7 mouse cellular contexts compared by ENCODE assay signal in genomic region chr17:34645256-34645829, GRCm38 (mm10). TPM values are rescaled to one million over a fixed set of nuclear protein-coding genes. Genes with fewer than 3 reads are reported as not detected.
DNase-seq lines count a peak whose midpoint lies in the region; ATAC-seq and TF ChIP-seq lines count a peak whose summit lies in the region.

No protein-coding gene starts in this region.

- H3K27ac ChIP-seq in lung, postnatal 0 days (ENCODE audit: low read length), result peak overlapping the region; percentile 85; the same call in 1 of the 2 replicates
- H3K27ac ChIP-seq in embryonic facial prominence, embryonic 13.5 days, result peak overlapping the region; percentile 81
- H3K27ac ChIP-seq in limb, embryonic 10.5 days, result peak overlapping the region; percentile 70; the same call in 1 of the 2 replicates
- H3K27ac ChIP-seq in stomach, embryonic 15.5 days, result peak overlapping the region; percentile 33; the same call in 1 of the 2 replicates

- H3K27me3 ChIP-seq in lung, postnatal 0 days (replicated peaks; ENCODE audit: insufficient read depth, low read length), result no peaks in the 10 kb centered on the region
- no peaks in the 10 kb centered on the region for H3K27me3 ChIP-seq in embryonic facial prominence, embryonic 13.5 days
- no peaks in the 10 kb centered on the region for H3K27me3 ChIP-seq in limb, embryonic 10.5 days (ENCODE audit: low read depth, poor library complexity, severe bottlenecking)
- no peaks in the 10 kb centered on the region for H3K27me3 ChIP-seq in stomach, embryonic 15.5 days (replicated peaks)

- TF ChIP-seq EP300 in lung, postnatal 0 days (IDR thresholded peaks at IDR 0.05), result no peak

- no peaks in the 10 kb centered on the region for H3K36me3 ChIP-seq in lung, postnatal 0 days (ENCODE audit: insufficient read depth, low read length)
- peaks cover 16% of the 10 kb centered on the region for H3K36me3 ChIP-seq in embryonic facial prominence, embryonic 13.5 days
- H3K36me3 ChIP-seq in limb, embryonic 10.5 days, result peaks cover 30% of the 10 kb centered on the region
- H3K36me3 ChIP-seq in stomach, embryonic 15.5 days, result no peaks in the 10 kb centered on the region

- 36% methylated on average over 10 of the region's 10 CpGs for WGBS in lung, postnatal 0 days
- 43% methylated on average over 10 of the region's 10 CpGs for WGBS in embryonic facial prominence, embryonic 13.5 days
- 43% methylated on average over 10 of the region's 10 CpGs for WGBS in limb, embryonic 10.5 days
- 40% methylated on average over 10 of the region's 10 CpGs for WGBS in stomach, embryonic 15.5 days

- no peak for ATAC-seq in lung, postnatal 0 days
- no peak for ATAC-seq in embryonic facial prominence, embryonic 13.5 days (ENCODE audit: insufficient number of reproducible peaks, insufficient read depth, low FRiP score, low TSS enrichment, low read depth)
- no peak for ATAC-seq in stomach, embryonic 15.5 days (ENCODE audit: insufficient read depth, low FRiP score, low read depth)
- no peak for ATAC-seq in monocyte, adult 5-6 weeks (replicated peaks; ENCODE audit: insufficient number of reproducible peaks, low FRiP score, low TSS enrichment, poor library complexity, severe bottlenecking)
- no peak for ATAC-seq in inflammation-experienced regulatory T-cells, adult 6 months

- no peak for DNase-seq in lung, postnatal 0 days (ENCODE audit: low spot score)
- no peak for DNase-seq in lung, postnatal 4 days
- DNase-seq in limb, embryonic 10.5 days (ENCODE audit: low spot score), result no peak

- H3K9me3 ChIP-seq in lung, postnatal 0 days (ENCODE audit: low read length), result no peaks in the 10 kb centered on the region
- H3K9me3 ChIP-seq in embryonic facial prominence, embryonic 13.5 days, result no peaks in the 10 kb centered on the region
- no peaks in the 10 kb centered on the region for H3K9me3 ChIP-seq in limb, embryonic 10.5 days (replicated peaks)
- H3K9me3 ChIP-seq in stomach, embryonic 15.5 days, result no peaks in the 10 kb centered on the region

- peak overlapping the region; percentile 67 for H3K4me2 ChIP-seq in lung, postnatal 0 days (replicated peaks; ENCODE audit: low read depth, low read length)
- H3K4me2 ChIP-seq in embryonic facial prominence, embryonic 13.5 days, result peak overlapping the region; percentile 78
- peak overlapping the region; percentile 61 for H3K4me2 ChIP-seq in stomach, embryonic 15.5 days

- peaks cover 12% of the 10 kb centered on the region for H3K4me1 ChIP-seq in lung, postnatal 0 days (ENCODE audit: insufficient read depth, low read depth, low read length)
- H3K4me1 ChIP-seq in embryonic facial prominence, embryonic 13.5 days, result peaks cover 48% of the 10 kb centered on the region
- peaks cover 43% of the 10 kb centered on the region for H3K4me1 ChIP-seq in limb, embryonic 10.5 days
- peaks cover 33% of the 10 kb centered on the region for H3K4me1 ChIP-seq in stomach, embryonic 15.5 days

- peak overlapping the region; percentile 58 for H3K9ac ChIP-seq in lung, postnatal 0 days (replicated peaks; ENCODE audit: low read depth)
- H3K9ac ChIP-seq in embryonic facial prominence, embryonic 13.5 days, result peak overlapping the region; percentile 79
- peak overlapping the region; percentile 35; the same call in 1 of the 2 replicates for H3K9ac ChIP-seq in stomach, embryonic 15.5 days

- peak overlapping the region; percentile 54 for H3K4me3 ChIP-seq in lung, postnatal 0 days (ENCODE audit: low read depth, low read length)
- peak overlapping the region; percentile 100 for H3K4me3 ChIP-seq in embryonic facial prominence, embryonic 13.5 days
- peak overlapping the region; percentile 88 for H3K4me3 ChIP-seq in limb, embryonic 10.5 days
- peak overlapping the region; percentile 52 for H3K4me3 ChIP-seq in stomach, embryonic 15.5 days (replicated peaks)

- TF ChIP-seq CTCF in lung, postnatal 0 days (IDR thresholded peaks at IDR 0.05), result no peak

RNA-seq across cellular contexts. Expression of gene Fkbpl, which starts 0.8 kb away (rescaled TPM):
- 12.2 and 14.5 TPM in 2 replicates for polyA plus RNA-seq in lung, postnatal 0 days (2015; fragmentation: Nextera tagmentation; extraction: Ambion mirVana)
- polyA plus RNA-seq in embryonic facial prominence, embryonic 13.5 days (2015; fragmentation: Nextera tagmentation; extraction: Ambion mirVana), result 15.0 and 18.0 TPM in 2 replicates
- polyA plus RNA-seq in limb, embryonic 10.5 days (2016; fragmentation: Nextera tagmentation; extraction: Ambion mirVana), result 17.9 and 18.9 TPM in 2 replicates
- polyA plus RNA-seq in stomach, embryonic 15.5 days (2015; fragmentation: Nextera tagmentation; extraction: Ambion mirVana), result 14.0 and 14.5 TPM in 2 replicates
- 5.6 to 15.1 TPM (median 6.4 TPM) in 3 replicates for total RNA-seq in monocyte, adult 5-6 weeks (2017)
- polyA plus RNA-seq in inflammation-experienced regulatory T-cells, adult 6 months (2017; shearing (Covaris generic)), result 1 to 10 TPM; 4.4 to 5.8 (median 5.2) TPM

RNA-seq across cellular contexts. Expression of gene Atf6b, which starts 1.6 kb away (rescaled TPM):
- polyA plus RNA-seq in lung, postnatal 0 days (2015; fragmentation: Nextera tagmentation; extraction: Ambion mirVana), result 42.5 and 47.3 TPM in 2 replicates
- 97.8 and 106 TPM in 2 replicates for polyA plus RNA-seq in embryonic facial prominence, embryonic 13.5 days (2015; fragmentation: Nextera tagmentation; extraction: Ambion mirVana)
- 101 TPM in 2 replicates for polyA plus RNA-seq in limb, embryonic 10.5 days (2016; fragmentation: Nextera tagmentation; extraction: Ambion mirVana)
- polyA plus RNA-seq in stomach, embryonic 15.5 days (2015; fragmentation: Nextera tagmentation; extraction: Ambion mirVana), result 72.0 and 76.7 TPM in 2 replicates
- total RNA-seq in monocyte, adult 5-6 weeks (2017), result 17.4 to 26.0 TPM (median 23.4 TPM) in 3 replicates
- polyA plus RNA-seq in inflammation-experienced regulatory T-cells, adult 6 months (2017; shearing (Covaris generic)), result 10 to 100 TPM; 19.0 to 21.9 (median 19.3) TPM

RNA-seq across cellular contexts. Expression of gene Prrt1, which starts 16.0 kb away (rescaled TPM):
- polyA plus RNA-seq in lung, postnatal 0 days (2015; fragmentation: Nextera tagmentation; extraction: Ambion mirVana), result 0.27 and 0.29 TPM in 2 replicates
- 0.55 and 0.78 TPM in 2 replicates for polyA plus RNA-seq in embryonic facial prominence, embryonic 13.5 days (2015; fragmentation: Nextera tagmentation; extraction: Ambion mirVana)
- polyA plus RNA-seq in limb, embryonic 10.5 days (2016; fragmentation: Nextera tagmentation; extraction: Ambion mirVana), result 0.08 TPM in 1 of 2 replicates, not detected in the other
- polyA plus RNA-seq in stomach, embryonic 15.5 days (2015; fragmentation: Nextera tagmentation; extraction: Ambion mirVana), result 0.35 and 0.63 TPM in 2 replicates
- total RNA-seq in monocyte, adult 5-6 weeks (2017), result 0.29 to 1.9 TPM (median 0.75 TPM) in 3 replicates
- 1 to 10 TPM in 2 of 3 experiments, under 1 TPM in 1; 0.79 to 4.0 (median 3.7) TPM for polyA plus RNA-seq in inflammation-experienced regulatory T-cells, adult 6 months (2017; shearing (Covaris generic))

RNA-seq across cellular contexts. Expression of gene Ppt2, which starts 17.0 kb away (rescaled TPM):
- 22.4 and 24.9 TPM in 2 replicates for polyA plus RNA-seq in lung, postnatal 0 days (2015; fragmentation: Nextera tagmentation; extraction: Ambion mirVana)
- polyA plus RNA-seq in embryonic facial prominence, embryonic 13.5 days (2015; fragmentation: Nextera tagmentation; extraction: Ambion mirVana), result 21.6 and 22.2 TPM in 2 replicates
- polyA plus RNA-seq in limb, embryonic 10.5 days (2016; fragmentation: Nextera tagmentation; extraction: Ambion mirVana), result 21.0 and 21.6 TPM in 2 replicates
- 23.7 and 26.2 TPM in 2 replicates for polyA plus RNA-seq in stomach, embryonic 15.5 days (2015; fragmentation: Nextera tagmentation; extraction: Ambion mirVana)
- total RNA-seq in monocyte, adult 5-6 weeks (2017), result 30.4 to 67.0 TPM (median 38.4 TPM) in 3 replicates
- polyA plus RNA-seq in inflammation-experienced regulatory T-cells, adult 6 months (2017; shearing (Covaris generic)), result 10 to 100 TPM; 18.8 to 22.9 (median 20.6) TPM

RNA-seq across cellular contexts. Expression of gene Tnxb, which starts 25.0 kb away (rescaled TPM):
- polyA plus RNA-seq in lung, postnatal 0 days (2015; fragmentation: Nextera tagmentation; extraction: Ambion mirVana), result 0.85 and 0.99 TPM in 2 replicates
- 0.03 and 0.04 TPM in 2 replicates for polyA plus RNA-seq in embryonic facial prominence, embryonic 13.5 days (2015; fragmentation: Nextera tagmentation; extraction: Ambion mirVana)
- not detected in 2 replicates for polyA plus RNA-seq in limb, embryonic 10.5 days (2016; fragmentation: Nextera tagmentation; extraction: Ambion mirVana)
- 0.97 and 1.4 TPM in 2 replicates for polyA plus RNA-seq in stomach, embryonic 15.5 days (2015; fragmentation: Nextera tagmentation; extraction: Ambion mirVana)
- not detected in 3 replicates for total RNA-seq in monocyte, adult 5-6 weeks (2017)
- polyA plus RNA-seq in inflammation-experienced regulatory T-cells, adult 6 months (2017; shearing (Covaris generic)), result not detected

Comparison
In these comparisons a context has a peak if more than half of its experiments do, and no peak if none do; other contexts are left out.
1. H3K27ac ChIP-seq: peak in every context shown above with its lines; median percentile 85 in lung, postnatal 0 days; 81 in embryonic facial prominence, embryonic 13.5 days; 70 in limb, embryonic 10.5 days; 33 in stomach, embryonic 15.5 days.